Mouse (Mus musculus) MEL (cell line): ENCODE measurements at regions not wholly inside any gene's neighbourhood (a gene's known extent, or its start where the extent isn't known, plus 50 kb on each side); places are given as distances from the start of the nearest gene placed in this dataset.

Experiments
- CTCF ChIP-seq, 3 experiments: IDR thresholded peaks in 2 of 3; conservative IDR thresholded peaks in 1 of 3; 2 replicates each; pipeline ENCODE4 v1.5.1; 2011 to 2012; ENCODE audit warnings: low read length in 3 of 3, low read depth in 2 of 3, mild to moderate bottlenecking in 2 of 3, improper control_type of control experiment in 1 of 3, inconsistent platforms in 1 of 3, mixed read lengths in 1 of 3, moderate library complexity in 1 of 3; ENCODE audit not compliant: control insufficient read depth in 1 of 3, insufficient read depth in 1 of 3, poor library complexity in 1 of 3, severe bottlenecking in 1 of 3
- EP300 ChIP-seq, 2 experiments: IDR thresholded peaks; 2 replicates each; pipeline ENCODE4 v1.6.1; 2011; ENCODE audit warnings: improper control_type of control experiment in 2 of 2, low read length in 2 of 2, low read depth in 1 of 2, mild to moderate bottlenecking in 1 of 2
- ETS1 ChIP-seq: IDR thresholded peaks from 2 replicates; pipeline ENCODE4 v1.6.1; 2012; ENCODE audit warnings: low read depth, mild to moderate bottlenecking, inconsistent platforms, low read length, improper control_type of control experiment, moderate library complexity
- MYB ChIP-seq: IDR thresholded peaks from 2 replicates; pipeline ENCODE4 v1.6.1; 2011; ENCODE audit warnings: mild to moderate bottlenecking, low read depth, low read length, improper control_type of control experiment
- POLR2A ChIP-seq, 2 experiments: IDR thresholded peaks; 2 replicates each; pipeline ENCODE4 v1.6.1; 2011 to 2012; ENCODE audit warnings: low read length in 2 of 2, mild to moderate bottlenecking in 2 of 2, control low read depth in 1 of 2, improper control_type of control experiment in 1 of 2, low read depth in 1 of 2, moderate library complexity in 1 of 2; ENCODE audit not compliant: control insufficient read depth in 1 of 2, insufficient read depth in 1 of 2, poor library complexity in 1 of 2
- SIN3A ChIP-seq: IDR thresholded peaks from 2 replicates; pipeline ENCODE4 v1.6.1; 2012; ENCODE audit warnings: low read length, improper control_type of control experiment, inconsistent platforms
- ZC3H11A ChIP-seq: IDR thresholded peaks from 2 replicates; pipeline ENCODE4 v1.6.1; 2012; ENCODE audit warnings: low read depth, mild to moderate bottlenecking, inconsistent platforms, low read length, improper control_type of control experiment

GRCm38 (mm10) chr7:67425581-67425980 is 52.9 kb upstream of the Mef2a start:
- TF ChIP-seq CTCF (IDR thresholded peaks at IDR 0.05 in 2 of 3, conservative IDR thresholded peaks at IDR 0.05 in 1 of 3; ENCODE audit: control insufficient read depth in 1 of 3, insufficient read depth in 1 of 3, low read depth in 2 of 3, low read length in 3 of 3, poor library complexity in 1 of 3, severe bottlenecking in 1 of 3) (no peak), EP300 (IDR thresholded peaks at IDR 0.05; ENCODE audit: low read depth in 1 of 2, low read length in 2 of 2) (no peak), SIN3A (no peak), POLR2A (IDR thresholded peaks at IDR 0.05; ENCODE audit: control insufficient read depth in 1 of 2, insufficient read depth in 1 of 2, low read depth in 1 of 2, low read length in 2 of 2, poor library complexity in 1 of 2) (no peak), ETS1 (no peak), ZC3H11A (no peak), MYB (no peak)
